Mouse (Mus musculus) heart, embryonic 14.5 days (tissue): ENCODE measurements around the gene Panx3. TPM values are rescaled to one million over a fixed set of nuclear protein-coding genes. Genes with fewer than 3 reads are reported as not detected.

Source experiments
- ATAC-seq: fragments of 200-750 bp; cut with Nextera tagmentation; 2 replicates; pipeline ENCODE4 v1.8.0; 2017; ENCODE audit warnings: low read depth, moderate TSS enrichment; ENCODE audit not compliant: insufficient number of reproducible peaks, insufficient read depth, low FRiP score
- H3K27ac ChIP-seq, 2 experiments: fragments of 200-500 bp in 1 of 2; fragments of 300-500 bp in 1 of 2; sonication (generic) in 1 of 2; replicated peaks in 1 of 2; 2 replicates each; pipeline ENCODE4 v1.5.1; 2012 to 2014; ENCODE audit warnings: low read depth in 2 of 2, low read length in 2 of 2, control low read depth in 1 of 2, mild to moderate bottlenecking in 1 of 2, mixed read lengths in 1 of 2; ENCODE audit not compliant: control insufficient read depth in 1 of 2, insufficient read depth in 1 of 2
- H3K27me3 ChIP-seq: fragments of 300-500 bp; sonication (generic); 2 replicates; pipeline ENCODE4 v1.6.1; 2014; ENCODE audit warnings: mild to moderate bottlenecking, low read length, control low read depth; ENCODE audit not compliant: control insufficient read depth, insufficient read depth
- H3K36me3 ChIP-seq: fragments of 300-500 bp; sonication (generic); 2 replicates; pipeline ENCODE4 v1.6.1; 2014; ENCODE audit warnings: mild to moderate bottlenecking, control low read depth, low read length, mixed read lengths; ENCODE audit not compliant: control insufficient read depth, insufficient read depth
- H3K4me1 ChIP-seq, 2 experiments: fragments of 200-500 bp in 1 of 2; fragments of 300-500 bp in 1 of 2; sonication (generic) in 1 of 2; 2 replicates each; pipeline ENCODE4 v1.6.1; 2012 to 2014; ENCODE audit warnings: low read length in 2 of 2, control low read depth in 1 of 2, mixed read lengths in 1 of 2; ENCODE audit not compliant: control insufficient read depth in 2 of 2, insufficient read depth in 2 of 2
- H3K4me2 ChIP-seq: fragments of 300-500 bp; sonication (generic); 2 replicates; pipeline ENCODE4 v1.6.1; 2014; ENCODE audit warnings: mild to moderate bottlenecking, low read length
- H3K4me3 ChIP-seq, 2 experiments: fragments of 200-500 bp in 1 of 2; fragments of 300-500 bp in 1 of 2; sonication (generic) in 1 of 2; 2 replicates each; pipeline ENCODE4 v1.5.1; 2012 to 2014; ENCODE audit warnings: low read length in 2 of 2, mild to moderate bottlenecking in 2 of 2, control low read depth in 1 of 2, low read depth in 1 of 2, moderate library complexity in 1 of 2; ENCODE audit not compliant: control insufficient read depth in 1 of 2, insufficient read depth in 1 of 2
- H3K9ac ChIP-seq: fragments of 300-500 bp; sonication (generic); 2 replicates; pipeline ENCODE4 v1.6.1; 2014; ENCODE audit warnings: mild to moderate bottlenecking, low read length
- H3K9me3 ChIP-seq: fragments of 300-500 bp; sonication (generic); 2 replicates; pipeline ENCODE4 v1.6.1; 2016; ENCODE audit warnings: low read length, control low read depth; ENCODE audit not compliant: control insufficient read depth
- WGBS: fragments of 180-500 bp; shearing (Covaris S2); extraction: QIAGEN DNeasy Blood & Tissue Kit; methylation state at CpG from one replicate; pipeline ENCODE4 v1.1.7; 2014; 5-methylcytosine and 5-hydroxymethylcytosine counted together
- polyA plus RNA-seq: library from polyadenylated mRNA; unstranded; fragments of >200 nt; fragmentation: Nextera tagmentation; extraction: Ambion mirVana; gene quantifications from 2 replicates; pipeline ENCODE4 v1.2.1, GENCODE M21; 2014

Gene Panx3
- polyA plus RNA-seq, 1 experiment from 2014 or later, result not detected

DNA sequence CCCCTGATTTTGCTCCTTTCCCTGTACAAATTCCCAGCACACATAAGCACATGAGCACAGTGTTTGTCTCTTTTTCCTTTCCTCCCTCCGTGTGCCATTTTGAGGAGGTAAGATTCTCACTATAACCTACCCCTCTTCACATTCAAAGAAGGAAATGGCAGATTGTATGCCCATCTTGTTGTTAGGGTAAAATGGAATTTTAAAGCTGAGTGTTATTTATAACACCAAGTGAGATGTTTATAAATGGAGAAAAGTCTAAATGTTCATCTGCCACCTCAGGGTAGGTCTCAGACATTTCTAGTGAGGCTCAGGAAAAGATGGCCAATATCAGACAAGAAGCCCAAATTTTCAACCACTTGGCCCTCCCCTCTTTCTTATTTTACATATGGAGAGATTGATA, 44.5 kb downstream of the Panx3 start:
- WGBS, result 67% methylated on average over 1 of the region's 1 CpGs
- H3K27me3 ChIP-seq, result no peaks in the 10 kb centered on the region
- ATAC-seq, result no peak
- H3K4me3 ChIP-seq, result no peak overlapping the region
- no peak overlapping the region for H3K27ac ChIP-seq
- H3K9ac ChIP-seq, result no peak overlapping the region
- peaks cover 2 to 8% of the 10 kb centered on the region in 2 experiments; a peak in 1 of 4 replicates for H3K4me1 ChIP-seq
- no peak overlapping the region for H3K4me2 ChIP-seq
- H3K36me3 ChIP-seq, result no peaks in the 10 kb centered on the region
- H3K9me3 ChIP-seq, result no peaks in the 10 kb centered on the region

- H3K27me3 ChIP-seq, result no peaks in the 10 kb centered on the region
- H3K4me1 ChIP-seq, result peaks cover 2 to 8% of the 10 kb centered on the region in 2 experiments; a peak in 1 of 4 replicates
- H3K9ac ChIP-seq, result no peak overlapping the region
- H3K36me3 ChIP-seq, result no peaks in the 10 kb centered on the region
- no peak overlapping the region for H3K4me3 ChIP-seq
- H3K27ac ChIP-seq, result no peak overlapping the region
- no peak for ATAC-seq
- WGBS, result 83% methylated on average over 3 of the region's 3 CpGs
- H3K9me3 ChIP-seq, result no peaks in the 10 kb centered on the region
- H3K4me2 ChIP-seq, result no peak overlapping the region
These were observed 45.1 kb downstream of the Panx3 start for GRCm38 (mm10) chr9:37623981-37624380.

DNA sequence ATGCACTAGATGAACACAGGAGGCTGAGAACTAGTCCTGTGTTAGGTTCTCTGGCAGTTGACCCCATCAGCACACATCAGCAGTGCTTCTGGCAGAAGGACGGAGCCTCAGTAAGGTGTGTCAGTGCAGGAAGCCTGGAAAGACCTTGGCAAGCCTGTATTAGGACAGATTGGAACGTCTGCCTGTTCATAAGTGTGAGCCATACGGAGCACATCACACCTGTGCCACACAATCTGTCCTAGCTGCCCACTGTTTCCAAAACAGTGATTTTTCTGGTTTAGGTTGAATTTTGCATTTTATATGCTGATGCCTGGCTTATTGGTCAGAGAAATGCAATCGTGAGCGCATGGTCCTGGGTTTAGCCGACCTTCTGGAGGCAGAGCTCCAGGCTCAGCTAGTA, 47.7 kb downstream of the Panx3 start:
- Histone ChIP-seq H3K27ac (no peak overlapping the region), H3K9ac (no peak overlapping the region), H3K36me3 (no peaks in the 10 kb centered on the region), H3K9me3 (no peaks in the 10 kb centered on the region), H3K4me2 (no peak overlapping the region), H3K4me3 (no peak overlapping the region), H3K27me3 (no peaks in the 10 kb centered on the region), H3K4me1 (peaks cover 2 to 4% of the 10 kb centered on the region in 2 experiments; a peak in 1 of 4 replicates)
- WGBS, result 84% methylated on average over 6 of the region's 6 CpGs
- no peak for ATAC-seq

DNA sequence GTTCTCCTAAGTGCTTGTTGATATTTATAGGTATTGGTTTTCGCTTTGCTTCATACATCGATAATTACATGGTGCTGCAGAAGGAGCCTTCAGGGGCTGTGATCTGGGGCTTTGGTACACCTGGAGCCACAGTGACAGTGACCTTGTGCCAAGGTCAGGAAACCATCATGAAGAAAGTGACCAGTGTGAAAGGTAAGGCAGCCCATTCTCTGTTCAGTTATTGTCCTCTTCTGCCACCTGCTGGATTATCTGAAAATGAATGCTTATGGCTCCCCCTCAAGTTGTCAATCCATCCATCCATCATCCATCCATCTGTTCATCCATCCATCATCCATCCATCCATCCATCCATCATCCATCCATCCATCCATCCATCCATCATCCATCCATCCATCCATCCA, 52.3 kb downstream of the Panx3 start:
- WGBS, result 38% methylated on average over 2 of the region's 2 CpGs
- no peaks in the 10 kb centered on the region for H3K36me3 ChIP-seq
- no peak overlapping the region for H3K4me2 ChIP-seq
- H3K4me1 ChIP-seq, result peaks cover 0 to 5% of the 10 kb centered on the region in 2 experiments; a peak in 1 of 4 replicates
- H3K4me3 ChIP-seq, result no peak overlapping the region
- H3K9ac ChIP-seq, result no peak overlapping the region
- no peak overlapping the region for H3K27ac ChIP-seq
- no peaks in the 10 kb centered on the region for H3K27me3 ChIP-seq
- no peak for ATAC-seq
- no peaks in the 10 kb centered on the region for H3K9me3 ChIP-seq

DNA sequence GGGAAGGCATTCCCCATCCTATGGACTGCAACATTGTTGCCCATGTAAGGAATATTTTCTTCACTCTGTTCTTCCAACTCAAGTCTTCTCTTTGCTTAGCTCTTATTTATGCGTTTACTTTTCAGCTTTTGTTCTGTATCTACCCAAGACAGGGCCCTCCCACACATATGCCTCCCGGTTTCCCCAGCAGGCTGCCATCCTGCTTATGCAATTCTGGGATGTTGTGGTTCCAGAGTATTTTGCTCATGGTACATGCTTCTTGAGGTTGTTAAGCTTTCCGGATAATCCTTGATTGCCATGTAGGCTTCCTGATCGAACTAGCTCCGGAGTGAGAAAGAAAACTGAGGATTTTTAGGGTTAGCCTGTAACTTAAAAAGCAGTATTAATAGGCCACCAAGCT, 53.8 kb downstream of the Panx3 start:
- no peak overlapping the region for H3K4me3 ChIP-seq
- 72% methylated on average over 5 of the region's 5 CpGs for WGBS
- no peak overlapping the region for H3K9ac ChIP-seq
- H3K36me3 ChIP-seq, result no peaks in the 10 kb centered on the region
- H3K4me2 ChIP-seq, result no peak overlapping the region
- H3K27ac ChIP-seq, result no peak overlapping the region
- ATAC-seq, result no peak
- peaks cover 0 to 5% of the 10 kb centered on the region in 2 experiments; a peak in 1 of 4 replicates for H3K4me1 ChIP-seq
- H3K27me3 ChIP-seq, result no peaks in the 10 kb centered on the region
- H3K9me3 ChIP-seq, result no peaks in the 10 kb centered on the region

- Histone ChIP-seq H3K27me3 (no peaks in the 10 kb centered on the region), H3K36me3 (no peaks in the 10 kb centered on the region), H3K4me2 (peak overlapping the region; percentile 83), H3K9me3 (no peaks in the 10 kb centered on the region), H3K4me3 (peak overlapping the region in 1 of 2 experiments; percentile 71; a peak in 1 of 4 replicates), H3K4me1 (peaks cover 0 to 5% of the 10 kb centered on the region in 2 experiments; a peak in 1 of 4 replicates), H3K27ac (no peak overlapping the region; a peak in 1 of 4 replicates), H3K9ac (no peak overlapping the region; the same call in 1 of the 2 replicates)
- no peak for ATAC-seq
These were observed 54.7 kb downstream of the Panx3 start for GRCm38 (mm10) chr9:37614316-37614715.

DNA sequence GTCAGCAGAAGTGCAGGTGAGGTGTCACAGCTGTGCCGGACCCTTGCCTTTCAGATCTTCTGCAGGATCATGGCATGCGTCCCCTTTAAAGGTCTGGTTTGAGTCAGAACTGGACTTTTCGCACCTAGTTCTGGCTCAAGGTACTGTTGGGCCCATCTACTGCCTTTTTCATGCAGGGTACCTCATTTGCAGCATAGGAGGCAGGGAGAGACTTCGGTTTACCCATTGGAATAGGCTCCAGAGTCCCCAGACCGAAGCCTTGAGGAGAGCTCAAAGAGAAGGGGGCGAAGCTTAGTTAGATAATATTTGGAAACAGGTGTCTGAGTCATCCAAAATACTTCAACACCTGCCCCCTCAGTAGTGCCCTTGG, 55.1 kb downstream of the Panx3 start:
- Histone ChIP-seq H3K27ac (peak overlapping the region; percentile 63 to 89; a peak in 3 of 4 replicates), H3K4me3 (peak overlapping the region; percentile 71 to 87), H3K27me3 (no peaks in the 10 kb centered on the region), H3K9ac (peak overlapping the region; percentile 73), H3K9me3 (no peaks in the 10 kb centered on the region), H3K4me2 (peak overlapping the region; percentile 83), H3K36me3 (no peaks in the 10 kb centered on the region), H3K4me1 (peaks cover 0 to 5% of the 10 kb centered on the region in 2 experiments; a peak in 1 of 4 replicates)
- WGBS, result 19% methylated on average over 6 of the region's 6 CpGs
- 0 out of 2 replicates have a peak, but pooled peaks have one; percentile 9 for ATAC-seq
